7 mouse cellular contexts compared by ENCODE assay signal in genomic region chr1:75371317-75372095, GRCm38 (mm10). TPM values are rescaled to one million over a fixed set of nuclear protein-coding genes. Genes with fewer than 3 reads are reported as not detected.
DNase-seq lines count a peak whose midpoint lies in the region; ATAC-seq lines count a peak whose summit lies in the region.

No protein-coding gene starts in this region.

- H3K36me3 ChIP-seq in heart, embryonic 16.5 days (ENCODE audit: control insufficient read depth, insufficient read depth) = 0 out of 2 replicates have a peak, but pooled peaks cover 2% of the 10 kb centered on the region

- H3K4me1 ChIP-seq in heart, embryonic 16.5 days (ENCODE audit: control insufficient read depth, insufficient read depth, low read length) = peaks cover 20% of the 10 kb centered on the region

- 54% methylated on average over 13 of the region's 13 CpGs for WGBS in heart, embryonic 16.5 days

- H3K9ac ChIP-seq in heart, embryonic 16.5 days (ENCODE audit: low read length) = no peak overlapping the region

- H3K27me3 ChIP-seq in heart, embryonic 16.5 days (ENCODE audit: control insufficient read depth, insufficient read depth, low read length) = peaks cover 10% of the 10 kb centered on the region

- DNase-seq in right cerebral cortex, postnatal 14 days = peak; percentile 55
- DNase-seq in right cerebral cortex, postnatal 10 days (ENCODE audit: low spot score in 2 of 2) = no peak
- peak; percentile 79 for DNase-seq in adrenal gland, adult 2 months
- no peak for DNase-seq in layer of hippocampus, postnatal 36 days

- no peak overlapping the region for H3K4me2 ChIP-seq in heart, embryonic 16.5 days (ENCODE audit: low read depth, low read length)

- H3K9me3 ChIP-seq in heart, embryonic 16.5 days (replicated peaks; ENCODE audit: control insufficient read depth, low read length) = no peaks in the 10 kb centered on the region

- H3K27ac ChIP-seq in heart, embryonic 16.5 days (ENCODE audit: low read length) = peak overlapping the region; percentile 78

- no peak overlapping the region for H3K4me3 ChIP-seq in heart, embryonic 16.5 days (ENCODE audit: low read length)

- peak; percentile 63; the same call in 1 of the 2 replicates for ATAC-seq in common myeloid progenitor, adult 5-6 weeks (replicated peaks; ENCODE audit: low read depth, poor library complexity, severe bottlenecking)
- ATAC-seq in heart, embryonic 16.5 days (replicated peaks; ENCODE audit: extremely low read depth, insufficient read depth, low FRiP score) = no peak
- ATAC-seq in megakaryocyte progenitor cell, adult 5-6 weeks (replicated peaks; ENCODE audit: poor library complexity) = peak; percentile 48; the same call in 1 of the 2 replicates

RNA-seq across cellular contexts. Expression of gene Speg, which starts 3.6 kb away (rescaled TPM):
- 10 to 100 TPM in 1 of 2 experiments, 1 to 10 TPM in 1; 9.9 to 15.2 TPM for total RNA-seq in adrenal gland, adult 2 months (2021)
- 56.5 and 93.7 TPM in 2 replicates for polyA plus RNA-seq in adrenal gland, adult 2 months (2012; rRNA removed)
- total RNA-seq in common myeloid progenitor, adult 5-6 weeks (2017) = not detected in 2 replicates
- polyA plus RNA-seq in heart, embryonic 16.5 days (2015; fragmentation: Nextera tagmentation; extraction: Ambion mirVana) = 41.1 and 46.4 TPM in 2 replicates
- not detected in 2 replicates for total RNA-seq in megakaryocyte progenitor cell, adult 5-6 weeks (2015)
- total RNA-seq in megakaryocyte progenitor cell, adult 5-6 weeks (2017) = not detected in 2 replicates
- 100 to 1,000 TPM; 166 to 180 TPM for total RNA-seq in layer of hippocampus, postnatal 36 days (2021)

RNA-seq across cellular contexts. Expression of gene Des, which starts 11.4 kb away (rescaled TPM):
- total RNA-seq in adrenal gland, adult 2 months (2021) = 10 to 100 TPM; 16.6 to 31.8 TPM
- 17.2 and 18.6 TPM in 2 replicates for polyA plus RNA-seq in adrenal gland, adult 2 months (2012; rRNA removed)
- total RNA-seq in common myeloid progenitor, adult 5-6 weeks (2017) = not detected in 2 replicates
- 469 and 480 TPM in 2 replicates for polyA plus RNA-seq in heart, embryonic 16.5 days (2015; fragmentation: Nextera tagmentation; extraction: Ambion mirVana)
- total RNA-seq in megakaryocyte progenitor cell, adult 5-6 weeks (2015) = not detected in 2 replicates
- not detected in 2 replicates for total RNA-seq in megakaryocyte progenitor cell, adult 5-6 weeks (2017)
- 1 to 10 TPM in 1 of 2 experiments, under 1 TPM in 1; 0.72 to 1.1 TPM for total RNA-seq in layer of hippocampus, postnatal 36 days (2021)

RNA-seq across cellular contexts. Expression of gene Dnpep, which starts 53.7 kb away (rescaled TPM):
- total RNA-seq in adrenal gland, adult 2 months (2021) = 100 to 1,000 TPM in 1 of 2 experiments, 10 to 100 TPM in 1; 85.2 to 100 TPM
- polyA plus RNA-seq in adrenal gland, adult 2 months (2012; rRNA removed) = 149 and 179 TPM in 2 replicates
- 28.7 and 37.5 TPM in 2 replicates for total RNA-seq in common myeloid progenitor, adult 5-6 weeks (2017)
- polyA plus RNA-seq in heart, embryonic 16.5 days (2015; fragmentation: Nextera tagmentation; extraction: Ambion mirVana) = 129 and 131 TPM in 2 replicates
- total RNA-seq in megakaryocyte progenitor cell, adult 5-6 weeks (2015) = 31.3 and 39.7 TPM in 2 replicates
- total RNA-seq in megakaryocyte progenitor cell, adult 5-6 weeks (2017) = 36.4 and 41.7 TPM in 2 replicates
- 10 to 100 TPM; 39.4 to 46.7 TPM for total RNA-seq in layer of hippocampus, postnatal 36 days (2021)

Comparison
In these comparisons a context has a peak if more than half of its experiments do, and no peak if none do; other contexts are left out.
1. DNase-seq: peak in right cerebral cortex, postnatal 14 days (single experiment) and adrenal gland, adult 2 months (single experiment); none in right cerebral cortex, postnatal 10 days (0 of 2) and layer of hippocampus, postnatal 36 days (0 of 2).
2. RNA of gene Speg, which starts 3.6 kb away (total RNA-seq): 166 to 180 TPM in layer of hippocampus, postnatal 36 days and 9.9 to 15.2 TPM in adrenal gland, adult 2 months; not detected in common myeloid progenitor, adult 5-6 weeks and not detected in megakaryocyte progenitor cell, adult 5-6 weeks; every median in the first group is over 10 times any median in the second.
3. RNA of gene Des, which starts 11.4 kb away (total RNA-seq): 16.6 to 31.8 TPM in adrenal gland, adult 2 months; 0.72 to 1.1 TPM in layer of hippocampus, postnatal 36 days, not detected in common myeloid progenitor, adult 5-6 weeks and not detected in megakaryocyte progenitor cell, adult 5-6 weeks; every median in the first group is over 4 times any median in the second.